Mouse (Mus musculus): ENCODE results near the gene AL607142.1. TPM values are rescaled to one million over a fixed set of nuclear protein-coding genes. Genes with fewer than 3 reads are reported as not detected.

The AL607142.1 gene
- polyA plus RNA-seq, 1 experiment from 2014 or later = not detected

DNA sequence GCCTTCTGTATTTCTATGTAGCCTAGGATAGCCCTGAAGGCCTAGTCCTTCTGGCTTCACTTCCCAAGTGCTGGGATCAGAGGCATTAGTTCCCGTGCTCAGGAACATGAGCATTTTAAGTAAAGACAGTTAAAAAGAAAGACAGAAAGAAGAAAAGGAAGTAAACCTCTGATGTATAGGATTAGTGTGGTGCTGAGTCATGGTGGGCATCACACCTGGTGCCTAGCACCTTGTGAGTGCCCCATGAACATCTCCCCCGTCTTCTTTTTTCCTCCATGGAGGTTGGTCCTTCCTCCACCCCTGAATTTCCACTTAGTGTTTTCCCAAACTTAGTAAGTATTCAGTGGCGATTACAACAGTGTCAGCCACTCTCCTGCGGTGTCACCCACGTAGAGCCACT, 20.2 kb upstream of the AL607142.1 start:
- no peaks in the 10 kb centered on the region for H3K36me3 ChIP-seq (replicated peaks)
- H3K27ac ChIP-seq = no peak overlapping the region
- H3K9ac ChIP-seq = no peak overlapping the region
- H3K9me3 ChIP-seq = no peaks in the 10 kb centered on the region
- WGBS = 80% methylated on average over 5 of the region's 5 CpGs
- no peak for ATAC-seq (ENCODE audit: low FRiP score)
- no peak overlapping the region for H3K4me3 ChIP-seq (replicated peaks)
- H3K4me1 ChIP-seq = no peaks in the 10 kb centered on the region
- H3K4me2 ChIP-seq = no peak overlapping the region
- H3K27me3 ChIP-seq = no peaks in the 10 kb centered on the region

DNA sequence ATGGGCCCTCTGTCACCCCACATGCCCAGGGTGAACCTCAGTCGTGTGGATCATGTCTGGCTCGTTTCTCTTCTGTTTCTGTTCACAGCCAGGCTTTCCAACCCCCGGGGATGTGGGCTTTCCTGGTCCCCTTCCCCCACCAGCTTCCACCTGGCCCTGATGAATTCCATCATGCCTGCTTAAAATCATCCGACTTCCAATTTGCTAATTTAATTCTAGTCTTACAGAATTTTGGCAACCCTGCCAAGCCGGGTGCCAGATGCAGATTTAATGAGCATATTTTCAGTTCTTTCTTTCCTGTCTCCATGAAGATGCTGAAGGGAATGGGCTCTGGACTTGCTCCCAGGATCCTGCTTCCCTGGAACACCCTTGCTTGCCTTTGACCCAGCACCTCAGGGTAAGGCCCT, 19.7 kb upstream of the AL607142.1 start:
- 65% methylated on average over 5 of the region's 5 CpGs for WGBS
- no peak for ATAC-seq (ENCODE audit: low FRiP score)
- no peak overlapping the region for H3K9ac ChIP-seq
- no peaks in the 10 kb centered on the region for H3K36me3 ChIP-seq (replicated peaks)
- no peaks in the 10 kb centered on the region for H3K27me3 ChIP-seq
- H3K4me3 ChIP-seq (replicated peaks) = no peak overlapping the region
- 0 out of 2 replicates have a peak overlapping the region, but pooled peaks have one; percentile 56 for H3K27ac ChIP-seq
- H3K4me1 ChIP-seq = no peaks in the 10 kb centered on the region
- no peaks in the 10 kb centered on the region for H3K9me3 ChIP-seq
- H3K4me2 ChIP-seq = no peak overlapping the region

DNA sequence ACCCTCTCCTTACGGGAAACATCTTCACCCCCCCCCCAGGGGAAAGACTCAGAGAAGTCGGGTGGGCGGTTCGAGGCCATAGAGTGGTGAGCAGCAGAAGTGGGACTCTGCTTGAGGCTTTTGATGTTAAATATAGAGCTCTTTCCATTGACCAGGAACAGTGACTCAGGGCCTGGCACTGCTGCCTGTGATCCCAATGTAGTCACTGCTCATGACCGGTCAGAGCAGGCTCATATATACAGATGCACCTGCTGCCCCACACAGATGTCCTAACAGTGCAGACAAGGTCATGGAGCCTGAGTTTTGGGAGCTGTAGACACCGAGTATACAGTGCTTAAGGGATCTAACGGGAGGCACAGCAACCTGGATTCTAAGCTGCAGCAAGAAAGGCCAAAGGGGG, 18.9 kb upstream of the AL607142.1 start:
- ATAC-seq (ENCODE audit: low FRiP score) = no peak
- no peaks in the 10 kb centered on the region for H3K36me3 ChIP-seq (replicated peaks)
- H3K27me3 ChIP-seq = no peaks in the 10 kb centered on the region
- no peaks in the 10 kb centered on the region for H3K4me1 ChIP-seq
- no peak overlapping the region for H3K27ac ChIP-seq
- WGBS = 87% methylated on average over 7 of the region's 7 CpGs
- no peaks in the 10 kb centered on the region for H3K9me3 ChIP-seq
- H3K4me2 ChIP-seq = no peak overlapping the region
- H3K4me3 ChIP-seq (replicated peaks) = no peak overlapping the region
- H3K9ac ChIP-seq = no peak overlapping the region

DNA sequence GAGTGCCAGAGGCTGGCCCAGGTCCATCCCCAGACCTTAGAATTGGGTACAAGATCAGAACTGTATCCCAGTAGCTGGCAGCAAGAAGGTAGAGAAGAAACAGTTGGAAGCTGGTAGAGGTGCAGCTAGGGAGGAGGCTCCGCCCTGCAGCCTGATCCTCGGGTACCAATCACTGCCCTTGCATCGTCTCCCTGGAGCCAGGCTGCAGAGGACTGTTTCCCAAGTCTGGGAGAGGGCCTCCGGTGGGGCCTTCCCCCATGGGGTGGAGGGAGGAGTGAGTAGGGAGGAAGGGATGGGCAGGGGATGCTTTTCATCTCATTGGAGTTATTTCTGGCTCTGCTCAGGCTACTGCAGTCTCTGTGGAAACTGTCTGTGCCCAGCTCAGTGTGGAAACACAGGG, 17.7 kb upstream of the AL607142.1 start:
- Histone ChIP-seq H3K4me2 (no peak overlapping the region), H3K27me3 (no peaks in the 10 kb centered on the region), H3K4me3 (replicated peaks) (no peak overlapping the region), H3K9me3 (no peaks in the 10 kb centered on the region), H3K27ac (no peak overlapping the region), H3K9ac (no peak overlapping the region), H3K36me3 (replicated peaks) (no peaks in the 10 kb centered on the region), H3K4me1 (no peaks in the 10 kb centered on the region)
- no peak for ATAC-seq (ENCODE audit: low FRiP score)
- 27% methylated on average over 4 of the region's 4 CpGs for WGBS

DNA sequence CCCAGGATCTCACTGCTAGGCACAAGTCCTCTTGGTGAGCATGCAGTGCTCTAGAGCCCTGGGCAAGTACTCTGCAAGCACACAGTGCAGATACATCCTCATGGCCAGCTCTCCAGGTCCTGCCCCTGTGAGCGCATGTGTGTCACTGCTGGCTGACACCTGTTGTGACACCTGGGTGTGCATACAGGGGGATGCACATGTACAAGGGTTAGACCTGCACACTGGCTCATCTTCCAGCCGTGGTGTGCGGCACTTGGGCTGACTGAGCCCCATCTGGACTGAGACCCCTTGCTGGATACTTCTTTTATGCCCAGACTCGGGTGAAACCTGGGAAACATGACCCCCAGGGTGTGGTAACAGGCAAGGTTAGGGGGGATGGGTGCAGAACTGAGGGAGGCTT, 16.5 kb upstream of the AL607142.1 start:
- Histone ChIP-seq H3K4me3 (replicated peaks) (no peak overlapping the region), H3K4me1 (no peaks in the 10 kb centered on the region), H3K27ac (no peak overlapping the region), H3K36me3 (replicated peaks) (no peaks in the 10 kb centered on the region), H3K9ac (no peak overlapping the region), H3K27me3 (no peaks in the 10 kb centered on the region), H3K4me2 (no peak overlapping the region), H3K9me3 (no peaks in the 10 kb centered on the region)
- ATAC-seq (ENCODE audit: low FRiP score) = no peak
- 78% methylated on average over 4 of the region's 4 CpGs for WGBS

DNA sequence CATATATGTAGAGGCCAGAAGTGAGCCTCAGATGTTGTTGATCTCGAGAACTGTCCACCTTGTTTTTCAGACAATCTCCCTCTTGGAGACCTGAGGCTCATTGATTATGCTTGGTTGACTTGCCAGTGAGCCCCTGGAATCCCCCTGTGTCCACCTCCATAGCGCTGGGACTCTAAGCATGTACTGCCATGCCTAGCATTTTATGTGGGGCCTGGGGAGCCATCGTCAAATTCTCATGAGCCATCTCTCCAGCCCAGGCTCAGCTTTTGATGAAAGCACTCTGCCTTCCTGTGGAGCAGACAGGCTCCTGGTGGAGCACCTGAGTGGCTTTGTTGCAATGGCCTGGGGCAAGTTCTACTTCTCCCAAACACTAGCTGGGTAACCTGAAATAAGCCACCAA, 14.9 kb upstream of the AL607142.1 start:
- no peak overlapping the region for H3K4me2 ChIP-seq
- no peak overlapping the region for H3K9ac ChIP-seq
- no peaks in the 10 kb centered on the region for H3K9me3 ChIP-seq
- no peaks in the 10 kb centered on the region for H3K4me1 ChIP-seq
- no peak for ATAC-seq (ENCODE audit: low FRiP score)
- no peak overlapping the region for H3K27ac ChIP-seq
- no peaks in the 10 kb centered on the region for H3K27me3 ChIP-seq
- H3K36me3 ChIP-seq (replicated peaks) = no peaks in the 10 kb centered on the region
- 84% methylated on average over 3 of the region's 3 CpGs for WGBS
- no peak overlapping the region for H3K4me3 ChIP-seq (replicated peaks)

DNA sequence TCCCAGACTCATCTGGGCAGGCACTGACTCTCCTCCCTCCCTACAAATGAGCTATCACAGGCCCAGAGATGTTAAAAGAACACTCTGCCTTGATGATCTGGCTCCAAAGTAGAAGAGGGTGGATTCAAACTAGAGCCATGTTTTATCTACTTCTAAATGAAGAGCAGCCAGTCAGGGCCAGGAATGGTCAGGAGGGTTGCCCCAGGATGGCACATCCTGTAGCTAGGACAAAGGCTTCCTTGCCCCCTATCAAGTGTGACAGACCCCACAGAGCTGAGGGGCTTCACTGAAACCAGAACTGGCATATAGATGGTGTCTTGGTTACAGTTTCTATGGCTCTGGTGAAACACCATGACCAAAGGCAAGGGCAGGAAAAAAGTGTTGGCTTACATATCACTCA, 12.3 kb upstream of the AL607142.1 start:
- Histone ChIP-seq H3K36me3 (replicated peaks) (no peaks in the 10 kb centered on the region), H3K27ac (no peak overlapping the region), H3K27me3 (no peaks in the 10 kb centered on the region), H3K4me3 (replicated peaks) (no peak overlapping the region), H3K9ac (no peak overlapping the region), H3K4me1 (no peaks in the 10 kb centered on the region), H3K4me2 (no peak overlapping the region), H3K9me3 (no peaks in the 10 kb centered on the region)
- no peak for ATAC-seq (ENCODE audit: low FRiP score)

DNA sequence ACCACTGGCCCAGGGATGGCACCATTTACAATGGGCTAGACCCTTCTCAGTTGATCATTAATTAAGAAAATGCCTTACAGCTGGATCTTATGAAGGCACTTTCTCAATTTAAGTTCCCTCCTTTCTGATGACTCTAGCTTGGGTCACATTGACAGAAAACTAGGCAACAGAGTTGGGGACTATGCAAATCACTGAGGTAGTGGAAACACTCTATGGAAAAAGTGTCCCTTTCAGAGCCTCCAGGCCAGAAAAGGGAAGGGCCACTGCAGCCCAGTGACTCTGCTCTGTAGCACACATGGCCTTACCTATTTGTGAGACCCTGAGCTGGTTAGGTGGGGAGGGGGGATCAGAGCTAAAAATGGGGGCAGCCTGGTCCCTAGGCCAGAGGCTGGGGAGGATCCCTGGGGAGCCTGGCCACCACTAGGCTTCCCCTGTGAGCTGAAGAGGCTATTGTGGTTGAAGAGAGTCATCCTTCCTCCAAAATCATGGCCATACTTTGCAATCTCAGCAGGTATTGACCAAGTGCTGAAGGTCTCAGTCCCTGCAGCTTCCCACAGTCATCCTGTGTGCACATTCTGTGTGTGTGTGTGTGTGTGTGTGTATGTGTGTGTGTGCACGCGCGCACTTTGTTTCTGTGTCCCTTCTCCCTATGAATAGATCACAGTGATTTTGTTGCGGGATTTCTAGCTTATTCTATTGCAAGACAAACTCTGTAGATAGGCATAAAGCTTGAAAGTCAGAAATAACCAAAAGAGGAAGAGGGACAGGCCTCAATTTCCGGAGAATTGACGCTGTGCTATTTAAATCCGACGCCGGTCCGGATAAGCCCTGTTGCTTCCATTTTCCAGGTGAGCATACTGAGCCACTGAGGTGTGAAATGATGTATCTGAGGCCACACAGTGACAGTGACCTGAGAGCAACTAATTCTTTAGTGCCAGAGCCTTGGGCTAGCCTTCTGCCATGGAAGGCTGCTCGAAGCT, 11.5 kb upstream of the AL607142.1 start:
- Histone ChIP-seq H3K9me3 (no peaks in the 10 kb centered on the region), H3K4me1 (no peaks in the 10 kb centered on the region), H3K36me3 (replicated peaks) (no peaks in the 10 kb centered on the region), H3K4me2 (no peak overlapping the region), H3K9ac (no peak overlapping the region), H3K27ac (no peak overlapping the region), H3K27me3 (no peaks in the 10 kb centered on the region), H3K4me3 (replicated peaks) (no peak overlapping the region)
- ATAC-seq (ENCODE audit: low FRiP score) = no peak
- 94% methylated on average over 11 of the region's 11 CpGs for WGBS

DNA sequence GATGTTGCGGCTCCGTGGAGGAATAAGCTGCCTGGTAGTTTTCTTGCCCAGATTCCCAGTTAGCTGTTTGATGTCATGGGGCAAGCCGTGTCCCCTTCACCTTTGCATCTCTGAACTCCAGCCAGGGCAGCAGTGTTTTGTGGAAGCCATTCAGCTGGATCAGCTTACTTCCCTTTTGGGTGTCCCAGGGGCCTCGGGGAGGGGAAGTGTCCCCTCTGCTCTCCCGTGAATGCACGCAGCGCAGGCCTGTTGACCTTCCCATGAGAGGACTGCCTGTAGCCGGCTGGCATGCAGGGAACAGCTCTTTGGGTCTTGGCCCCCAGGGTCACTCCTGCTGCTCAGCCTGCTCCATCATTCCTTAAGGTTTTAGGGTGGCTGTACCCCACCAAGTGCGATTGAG, 10.7 kb upstream of the AL607142.1 start:
- H3K36me3 ChIP-seq (replicated peaks) = no peaks in the 10 kb centered on the region
- H3K4me3 ChIP-seq (replicated peaks) = no peak overlapping the region
- H3K27me3 ChIP-seq = no peaks in the 10 kb centered on the region
- H3K9me3 ChIP-seq = no peaks in the 10 kb centered on the region
- no peak overlapping the region for H3K4me2 ChIP-seq
- no peaks in the 10 kb centered on the region for H3K4me1 ChIP-seq
- ATAC-seq (ENCODE audit: low FRiP score) = no peak
- H3K9ac ChIP-seq = no peak overlapping the region
- H3K27ac ChIP-seq = no peak overlapping the region
- WGBS = 78% methylated on average over 9 of the region's 9 CpGs

DNA sequence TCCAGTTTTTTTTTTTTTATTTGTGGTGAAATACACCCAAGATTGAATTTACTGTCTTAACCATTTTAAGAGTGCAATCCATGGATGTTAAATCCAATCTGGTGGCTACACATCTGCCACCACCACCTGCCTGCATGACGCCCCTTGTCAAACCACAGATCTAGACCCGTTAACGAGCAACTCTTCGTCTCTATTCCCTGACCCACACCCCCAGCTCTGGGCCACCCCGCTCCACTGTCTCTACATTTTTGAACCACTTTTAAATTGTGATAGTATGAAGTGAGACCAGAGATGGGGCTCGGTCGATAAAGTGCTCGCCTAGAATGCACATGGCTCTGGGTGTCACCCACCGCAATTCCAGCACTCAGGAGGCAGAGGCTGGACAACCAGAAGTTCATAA, 8.3 kb upstream of the AL607142.1 start:
- 92% methylated on average over 9 of the region's 9 CpGs for WGBS
- Histone ChIP-seq H3K27me3 (no peaks in the 10 kb centered on the region), H3K4me3 (replicated peaks) (no peak overlapping the region), H3K27ac (no peak overlapping the region), H3K4me2 (no peak overlapping the region), H3K9ac (no peak overlapping the region), H3K36me3 (replicated peaks) (no peaks in the 10 kb centered on the region), H3K4me1 (peaks cover 4% of the 10 kb centered on the region), H3K9me3 (no peaks in the 10 kb centered on the region)
- no peak for ATAC-seq (ENCODE audit: low FRiP score)

DNA sequence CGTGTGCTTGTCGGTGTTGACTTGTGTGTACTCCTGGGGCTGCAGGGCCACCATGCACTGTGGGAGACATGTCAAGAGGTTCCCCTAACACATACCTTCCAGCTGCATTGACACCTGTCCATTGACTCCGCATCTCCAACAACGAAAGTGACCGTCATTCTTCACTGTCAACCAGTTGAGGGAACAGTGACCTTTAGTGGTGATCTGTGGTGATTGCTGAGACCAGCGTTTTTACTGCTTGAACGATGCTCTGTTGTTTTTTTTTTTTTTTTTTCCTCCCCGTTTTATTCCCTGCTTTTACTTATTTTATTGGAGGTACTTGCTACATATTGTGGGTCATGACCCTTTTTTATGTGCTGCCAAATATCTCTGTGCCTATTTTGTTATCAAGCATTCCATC, 7.3 kb upstream of the AL607142.1 start:
- H3K4me3 ChIP-seq (replicated peaks) = no peak overlapping the region
- H3K4me1 ChIP-seq = peaks cover 4% of the 10 kb centered on the region
- H3K36me3 ChIP-seq (replicated peaks) = no peaks in the 10 kb centered on the region
- no peaks in the 10 kb centered on the region for H3K27me3 ChIP-seq
- no peak for ATAC-seq (ENCODE audit: low FRiP score)
- WGBS = 84% methylated on average over 8 of the region's 8 CpGs
- no peaks in the 10 kb centered on the region for H3K9me3 ChIP-seq
- H3K27ac ChIP-seq = no peak overlapping the region
- H3K9ac ChIP-seq = no peak overlapping the region
- no peak overlapping the region for H3K4me2 ChIP-seq

DNA sequence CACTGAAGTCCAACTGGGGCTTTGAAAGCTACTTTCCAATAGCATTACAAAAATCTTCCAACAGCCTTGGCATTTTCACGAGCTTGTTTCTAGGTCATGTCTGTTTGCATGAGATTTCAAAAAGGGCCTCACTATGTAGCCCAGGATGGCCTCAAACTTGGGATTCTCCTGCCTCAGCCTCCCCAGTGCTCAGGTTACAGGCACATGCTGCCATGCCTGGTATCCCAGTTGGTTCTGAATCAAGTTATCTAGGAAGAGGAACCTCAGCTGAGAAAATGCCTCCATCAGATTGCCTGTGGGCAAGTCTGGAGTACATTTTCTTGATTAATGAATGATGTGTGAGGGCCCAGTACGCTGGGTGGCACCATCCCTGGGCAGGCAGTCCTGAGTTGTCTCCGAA, 6.6 kb upstream of the AL607142.1 start:
- Histone ChIP-seq H3K9me3 (no peaks in the 10 kb centered on the region), H3K9ac (no peak overlapping the region), H3K27me3 (no peaks in the 10 kb centered on the region), H3K4me2 (no peak overlapping the region), H3K27ac (no peak overlapping the region), H3K36me3 (replicated peaks) (no peaks in the 10 kb centered on the region), H3K4me3 (replicated peaks) (no peak overlapping the region), H3K4me1 (peaks cover 4% of the 10 kb centered on the region)
- WGBS = 88% methylated on average over 3 of the region's 3 CpGs
- no peak for ATAC-seq (ENCODE audit: low FRiP score)

DNA sequence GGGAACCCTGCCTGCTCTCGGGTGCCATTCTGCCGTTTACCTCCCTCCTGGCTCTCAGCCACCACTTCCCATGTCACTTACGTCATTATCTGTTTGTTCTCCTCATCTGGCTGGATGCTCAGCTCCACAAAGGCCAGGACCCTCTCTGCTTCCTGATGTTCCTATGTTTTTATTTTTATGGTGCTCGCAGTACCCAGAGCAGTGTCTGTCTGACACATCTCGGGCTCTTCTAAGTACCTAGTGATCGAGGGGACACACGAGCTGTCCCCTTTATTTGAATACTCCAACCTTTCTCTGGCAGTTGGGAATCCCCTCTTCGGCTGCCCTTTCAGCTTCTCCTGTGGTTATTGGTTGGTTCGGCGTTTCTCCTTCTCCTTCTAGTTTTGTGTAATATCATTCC, 6.0 kb upstream of the AL607142.1 start:
- H3K4me1 ChIP-seq = peaks cover 4% of the 10 kb centered on the region
- no peaks in the 10 kb centered on the region for H3K27me3 ChIP-seq
- ATAC-seq (ENCODE audit: low FRiP score) = no peak
- H3K4me2 ChIP-seq = no peak overlapping the region
- H3K36me3 ChIP-seq (replicated peaks) = no peaks in the 10 kb centered on the region
- no peak overlapping the region for H3K9ac ChIP-seq
- H3K9me3 ChIP-seq = no peaks in the 10 kb centered on the region
- H3K4me3 ChIP-seq (replicated peaks) = no peak overlapping the region
- 84% methylated on average over 10 of the region's 10 CpGs for WGBS
- no peak overlapping the region for H3K27ac ChIP-seq

Measured in forebrain, embryonic 12.5 days (tissue).